Mouse (Mus musculus) embryonic fibroblast, embryonic 13.5 days (primary cell): ENCODE measurements at regions not wholly inside any gene's neighbourhood (a gene's known extent, or its start where the extent isn't known, plus 50 kb on each side); places are given as distances from the start of the nearest gene placed in this dataset.

ENCODE experiments used
- H3K27ac ChIP-seq: 2 replicates; pipeline ENCODE4 v1.5.1; 2012; ENCODE audit warnings: low read length, control low read depth, inconsistent platforms; ENCODE audit not compliant: insufficient read depth
- H3K4me1 ChIP-seq: 2 replicates; pipeline ENCODE4 v1.6.1; 2011; ENCODE audit warnings: low read length; ENCODE audit not compliant: control insufficient read depth, insufficient read depth
- H3K4me3 ChIP-seq: 2 replicates; pipeline ENCODE4 v1.5.1; 2011; ENCODE audit warnings: mild to moderate bottlenecking, control low read depth, low read length; ENCODE audit not compliant: insufficient read depth
- CTCF ChIP-seq: IDR thresholded peaks from 2 replicates; pipeline ENCODE4 v1.5.1; 2011; ENCODE audit warnings: mild to moderate bottlenecking, control low read depth, low read length, moderate library complexity, borderline replicate concordance; ENCODE audit not compliant: insufficient read depth
- POLR2A ChIP-seq: IDR thresholded peaks from 2 replicates; pipeline ENCODE4 v1.6.1; 2011; ENCODE audit warnings: low read depth, mild to moderate bottlenecking, control low read depth, low read length, moderate library complexity

DNA sequence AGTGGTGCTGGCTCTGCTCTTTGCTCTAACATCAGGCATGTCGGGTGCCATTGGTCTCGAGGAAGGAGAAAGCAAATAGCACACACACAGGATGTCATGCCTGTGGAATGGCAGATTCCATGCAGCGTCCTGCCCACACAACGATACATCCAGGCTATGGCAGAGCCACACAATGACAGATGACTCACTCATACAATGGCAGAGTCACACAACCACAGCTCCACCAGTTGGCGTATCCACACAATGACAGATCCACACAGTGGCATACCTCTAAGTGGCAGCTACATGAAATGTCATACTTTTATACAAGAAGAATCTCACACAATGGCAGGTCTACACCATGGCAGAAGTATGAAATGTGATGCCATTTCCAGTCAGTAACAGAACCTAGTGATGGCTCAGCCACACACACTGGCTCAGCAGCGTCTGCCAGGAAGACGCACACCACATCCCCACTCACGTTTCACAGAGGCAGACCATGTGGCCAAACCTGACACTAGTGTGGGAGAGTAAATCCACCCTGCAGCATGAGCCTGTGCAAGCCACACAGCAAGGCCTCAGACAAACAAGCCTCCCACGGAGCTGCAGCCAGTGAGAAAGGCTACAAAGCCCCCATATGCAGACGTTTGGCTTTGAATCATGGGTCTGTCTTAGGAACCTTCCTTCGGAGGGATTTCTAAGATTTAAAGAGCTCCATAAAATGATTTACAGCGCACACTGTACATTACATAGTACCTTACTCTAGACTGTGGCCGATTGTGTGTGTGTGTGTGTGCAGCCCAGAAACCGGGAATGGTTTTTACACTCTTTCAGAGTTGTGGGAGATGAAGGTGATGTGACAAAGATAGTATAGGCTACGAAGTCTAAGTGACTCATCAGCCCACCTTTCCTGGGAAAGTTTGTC, 104.0 kb upstream of the Myo10 start:
- no peaks in the 10 kb centered on the region for H3K4me1 ChIP-seq
- no peak for TF ChIP-seq CTCF
- no peak for TF ChIP-seq POLR2A
- no peak overlapping the region for H3K4me3 ChIP-seq
- H3K27ac ChIP-seq: no peak overlapping the region

GRCm38 (mm10) chr15:25524189-25524588, 98.1 kb upstream of the Myo10 start:
- Histone ChIP-seq H3K4me1 (no peaks in the 10 kb centered on the region), H3K4me3 (no peak overlapping the region), H3K27ac (no peak overlapping the region)
- TF ChIP-seq POLR2A: no peak
- no peak for TF ChIP-seq CTCF

- H3K4me1 ChIP-seq: no peaks in the 10 kb centered on the region
- H3K4me3 ChIP-seq: no peak overlapping the region
- no peak overlapping the region for H3K27ac ChIP-seq
- TF ChIP-seq POLR2A: no peak
- TF ChIP-seq CTCF: no peak
Observed at GRCm38 (mm10) chr15:25525337-25525736, 97.0 kb upstream of the Myo10 start.

DNA sequence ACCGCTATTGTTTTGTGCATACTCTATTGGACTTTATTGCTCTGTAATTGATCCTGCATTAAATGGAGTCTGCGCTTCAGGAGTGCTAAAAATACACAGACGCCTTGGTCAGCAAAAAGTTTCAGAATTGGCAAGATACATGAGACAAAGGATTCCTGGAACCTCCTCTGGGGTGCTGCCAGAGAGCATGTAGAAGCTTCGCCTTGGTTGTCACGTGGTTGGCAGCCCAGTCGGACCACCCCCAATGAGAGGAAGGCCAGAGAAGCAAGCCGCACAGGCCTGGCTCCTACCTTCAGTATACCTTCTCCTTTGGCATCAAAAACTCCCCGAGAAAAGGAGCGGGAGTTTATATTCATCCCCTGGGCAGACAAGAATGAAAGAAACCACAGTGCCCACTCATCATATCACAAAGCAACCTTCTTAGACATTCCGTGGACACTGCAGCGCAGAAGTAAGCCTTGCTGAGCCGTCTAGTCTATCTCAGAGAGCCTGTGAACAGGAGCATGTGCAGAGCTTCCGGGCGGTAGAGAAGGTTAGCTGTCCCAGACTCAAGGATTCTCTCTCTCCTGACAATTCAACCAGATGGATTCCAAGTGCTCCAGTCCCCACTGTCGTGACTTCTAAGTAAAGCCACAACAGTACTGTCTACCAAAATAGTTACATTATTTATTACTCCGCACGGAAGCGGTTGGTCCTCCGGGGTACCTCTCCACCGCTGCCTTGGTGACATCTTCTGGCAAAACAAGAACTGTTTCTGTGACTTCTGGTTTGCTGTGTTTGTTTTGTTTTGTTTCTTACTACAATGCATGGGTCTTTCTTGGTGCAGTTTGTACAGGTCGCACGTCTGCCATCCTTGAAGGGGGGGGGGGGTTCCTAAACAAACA, 85.6 kb upstream of the Myo10 start:
- Histone ChIP-seq H3K27ac (no peak overlapping the region), H3K4me1 (no peaks in the 10 kb centered on the region), H3K4me3 (no peak overlapping the region)
- TF ChIP-seq POLR2A (no peak), CTCF (no peak)

- Histone ChIP-seq H3K27ac (no peak overlapping the region), H3K4me3 (no peak overlapping the region), H3K4me1 (no peaks in the 10 kb centered on the region)
- TF ChIP-seq POLR2A (no peak), CTCF (no peak)
Observed at GRCm38 (mm10) chr15:25539344-25540176, 82.8 kb upstream of the Myo10 start.

DNA sequence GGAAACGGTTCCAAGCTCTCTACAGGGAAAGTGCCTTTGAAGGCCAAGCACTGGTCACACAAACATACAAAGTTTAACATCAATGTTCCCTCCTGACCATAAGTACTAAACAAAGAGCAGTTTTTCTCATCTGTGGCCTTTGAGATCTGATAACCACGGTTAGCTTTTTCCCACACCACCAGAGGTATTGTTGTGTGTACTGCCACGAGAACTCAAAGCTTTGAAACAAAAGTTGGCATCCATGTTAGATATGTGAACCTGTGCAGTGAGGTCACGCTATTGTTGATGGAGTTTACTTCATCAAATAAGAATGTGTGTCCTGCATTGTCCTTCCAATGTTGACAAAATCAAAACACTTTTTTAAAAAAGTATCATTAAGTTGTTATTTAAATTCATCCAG, 79.9 kb upstream of the Myo10 start:
- Histone ChIP-seq H3K27ac (no peak overlapping the region), H3K4me3 (no peak overlapping the region), H3K4me1 (peaks cover 9% of the 10 kb centered on the region; the same call in 1 of the 2 replicates)
- TF ChIP-seq POLR2A (no peak), CTCF (no peak)

DNA sequence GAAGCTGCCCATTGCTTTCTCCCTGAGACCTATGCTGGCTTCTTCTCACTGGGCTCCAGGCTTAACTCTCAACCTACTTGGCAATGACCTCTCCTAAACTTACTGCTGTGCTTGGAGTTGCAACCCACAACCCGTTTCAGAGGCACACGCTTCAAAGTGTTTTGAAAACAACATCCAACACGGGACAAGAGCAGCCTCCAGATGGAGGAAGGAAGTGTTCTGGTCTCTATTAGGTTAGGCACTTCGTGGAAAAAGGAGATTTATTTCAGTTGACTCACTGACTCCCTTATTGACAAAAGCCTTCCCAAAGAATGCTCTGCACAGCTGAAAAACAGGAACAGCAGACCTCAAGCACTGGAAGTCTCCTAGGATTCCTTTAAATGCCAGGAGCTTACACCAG, 76.1 kb upstream of the Myo10 start:
- Histone ChIP-seq H3K4me1 (peaks cover 9% of the 10 kb centered on the region; the same call in 1 of the 2 replicates), H3K4me3 (no peak overlapping the region), H3K27ac (peak overlapping the region; percentile 53)
- TF ChIP-seq POLR2A (no peak), CTCF (no peak)

DNA sequence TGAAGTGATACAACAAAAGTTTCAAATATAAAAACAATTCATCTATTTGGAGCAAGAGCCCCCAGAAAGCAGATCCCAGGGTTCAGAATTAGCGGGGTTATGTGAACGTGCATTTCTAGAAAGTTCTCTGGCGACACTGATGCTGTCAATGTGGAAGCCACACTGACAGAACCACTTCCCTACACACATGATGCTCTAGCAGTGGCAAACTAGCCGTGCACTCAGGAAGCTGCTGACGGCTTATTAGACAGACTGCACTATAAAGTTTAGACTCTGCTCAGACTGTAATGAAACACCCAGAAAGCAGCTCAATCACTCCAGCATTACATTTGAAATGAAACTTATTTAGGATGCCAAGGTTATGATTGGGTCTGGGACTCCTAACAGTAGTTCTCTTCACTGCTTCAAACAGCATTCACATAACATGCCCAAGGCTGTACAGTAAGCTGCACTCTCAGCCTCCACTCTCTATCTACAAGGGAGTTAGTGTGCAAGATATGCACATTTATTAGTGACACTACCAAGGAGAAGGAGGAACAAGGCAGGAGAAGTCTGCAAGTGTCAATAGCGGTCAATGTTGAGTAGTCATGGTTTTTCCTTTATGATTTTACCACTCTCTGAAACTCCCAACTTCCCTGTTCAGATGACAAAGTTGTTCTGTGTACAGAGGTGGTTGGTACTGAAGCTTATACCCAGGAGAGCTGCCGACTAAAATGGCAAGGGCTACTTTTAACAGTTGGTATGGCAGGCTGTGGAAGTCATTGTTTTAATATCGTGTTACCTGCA, 71.9 kb upstream of the Myo10 start:
- Histone ChIP-seq H3K27ac (no peak overlapping the region), H3K4me1 (peaks cover 8% of the 10 kb centered on the region; the same call in 1 of the 2 replicates), H3K4me3 (no peak overlapping the region)
- TF ChIP-seq CTCF: no peak
- no peak for TF ChIP-seq POLR2A

- TF ChIP-seq CTCF (no peak), POLR2A (no peak)
- Histone ChIP-seq H3K4me1 (no peaks in the 10 kb centered on the region; the same call in none of the 2 replicates), H3K27ac (no peak overlapping the region), H3K4me3 (no peak overlapping the region)
Observed at GRCm38 (mm10) chr15:25554945-25555344, 67.4 kb upstream of the Myo10 start.

- Histone ChIP-seq H3K27ac (no peak overlapping the region), H3K4me3 (no peak overlapping the region), H3K4me1 (no peaks in the 10 kb centered on the region; the same call in none of the 2 replicates)
- no peak for TF ChIP-seq CTCF
- TF ChIP-seq POLR2A: no peak
Observed at GRCm38 (mm10) chr15:25555852-25556251, 66.5 kb upstream of the Myo10 start.
